Mouse (Mus musculus): ENCODE results near the gene Btbd2. TPM values are rescaled to one million over a fixed set of nuclear protein-coding genes. Genes with fewer than 3 reads are reported as not detected.

Gene Btbd2
- polyA plus RNA-seq, 1 experiment from 2014 or later: 75.0 TPM

DNA sequence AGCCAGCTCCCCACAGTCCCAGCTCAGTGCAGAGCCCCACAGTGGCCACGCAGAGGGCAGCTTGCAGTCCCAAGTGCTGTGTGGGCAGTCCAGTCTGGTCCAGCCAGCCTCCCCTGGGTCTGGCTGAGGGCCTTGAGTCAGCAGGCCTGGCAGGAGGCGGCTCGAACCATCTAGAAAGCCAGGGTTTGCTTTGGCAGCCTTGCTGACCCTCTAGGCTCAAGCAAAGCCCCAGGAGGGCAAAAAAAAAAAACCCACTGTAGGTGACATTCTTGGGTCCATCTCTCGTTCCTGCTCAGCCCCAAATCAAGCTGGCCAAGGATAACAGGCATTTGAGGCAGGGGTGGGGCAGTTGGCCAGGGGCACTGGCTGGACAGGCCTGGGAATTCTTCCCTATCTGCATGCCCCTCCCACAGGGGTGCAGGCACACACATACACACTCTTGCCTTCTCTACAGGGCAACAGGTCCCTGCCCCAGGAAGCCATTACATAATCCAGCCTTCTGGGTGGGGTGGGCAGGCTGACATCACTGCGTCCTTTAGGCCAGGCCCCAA, 17.4 kb upstream of the Btbd2 start:
- peak overlapping the region; percentile 95 for H3K4me3 ChIP-seq (ENCODE audit: low read depth, low read length)
- H3K4me1 ChIP-seq (ENCODE audit: control insufficient read depth, insufficient read depth, low read length): peaks cover 49% of the 10 kb centered on the region
- no peak for ATAC-seq (ENCODE audit: low read depth)
- H3K36me3 ChIP-seq (ENCODE audit: control insufficient read depth, insufficient read depth, low read length): peaks cover 20% of the 10 kb centered on the region
- peak overlapping the region; percentile 93; the same call in 1 of the 2 replicates for H3K9ac ChIP-seq (replicated peaks; ENCODE audit: low read depth, low read length)
- no peak overlapping the region for H3K27ac ChIP-seq (ENCODE audit: low read depth, low read length)
- H3K27me3 ChIP-seq (ENCODE audit: control insufficient read depth, insufficient read depth, low read length): no peaks in the 10 kb centered on the region
- peak overlapping the region; percentile 91 for H3K4me2 ChIP-seq (ENCODE audit: low read depth, low read length)
- WGBS: 68% methylated on average over 5 of the region's 5 CpGs
- no peaks in the 10 kb centered on the region for H3K9me3 ChIP-seq (ENCODE audit: control insufficient read depth, low read length)

DNA sequence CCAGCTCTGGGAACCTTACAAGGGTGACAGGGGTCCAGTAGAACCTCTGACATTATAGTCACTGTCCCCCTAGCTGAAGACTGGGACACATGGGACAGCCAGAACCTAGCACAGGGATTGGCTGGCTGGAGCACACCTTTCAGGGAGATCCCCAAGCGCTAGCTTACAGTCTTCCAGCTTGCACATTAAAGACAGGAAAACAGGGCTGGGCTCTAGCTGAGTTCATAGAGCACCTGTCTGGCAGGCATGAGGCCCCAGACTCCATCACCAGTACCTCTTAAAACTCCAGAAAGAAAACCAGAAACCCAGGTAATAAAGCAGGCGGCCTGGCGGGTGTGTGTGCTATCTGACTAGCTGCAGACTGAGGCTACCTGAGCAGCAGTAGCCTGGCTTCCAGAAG, 16.8 kb upstream of the Btbd2 start:
- Histone ChIP-seq H3K27ac (ENCODE audit: low read depth, low read length) (no peak overlapping the region), H3K4me1 (ENCODE audit: control insufficient read depth, insufficient read depth, low read length) (peaks cover 49% of the 10 kb centered on the region), H3K36me3 (ENCODE audit: control insufficient read depth, insufficient read depth, low read length) (peaks cover 26% of the 10 kb centered on the region), H3K4me3 (ENCODE audit: low read depth, low read length) (0 out of 2 replicates have a peak overlapping the region, but pooled peaks have one; percentile 3), H3K4me2 (ENCODE audit: low read depth, low read length) (peak overlapping the region; percentile 91), H3K9me3 (ENCODE audit: control insufficient read depth, low read length) (no peaks in the 10 kb centered on the region), H3K27me3 (ENCODE audit: control insufficient read depth, insufficient read depth, low read length) (no peaks in the 10 kb centered on the region), H3K9ac (replicated peaks; ENCODE audit: low read depth, low read length) (peak overlapping the region; percentile 93; the same call in 1 of the 2 replicates)
- 95% methylated on average over 3 of the region's 3 CpGs for WGBS
- ATAC-seq (ENCODE audit: low read depth): no peak

DNA sequence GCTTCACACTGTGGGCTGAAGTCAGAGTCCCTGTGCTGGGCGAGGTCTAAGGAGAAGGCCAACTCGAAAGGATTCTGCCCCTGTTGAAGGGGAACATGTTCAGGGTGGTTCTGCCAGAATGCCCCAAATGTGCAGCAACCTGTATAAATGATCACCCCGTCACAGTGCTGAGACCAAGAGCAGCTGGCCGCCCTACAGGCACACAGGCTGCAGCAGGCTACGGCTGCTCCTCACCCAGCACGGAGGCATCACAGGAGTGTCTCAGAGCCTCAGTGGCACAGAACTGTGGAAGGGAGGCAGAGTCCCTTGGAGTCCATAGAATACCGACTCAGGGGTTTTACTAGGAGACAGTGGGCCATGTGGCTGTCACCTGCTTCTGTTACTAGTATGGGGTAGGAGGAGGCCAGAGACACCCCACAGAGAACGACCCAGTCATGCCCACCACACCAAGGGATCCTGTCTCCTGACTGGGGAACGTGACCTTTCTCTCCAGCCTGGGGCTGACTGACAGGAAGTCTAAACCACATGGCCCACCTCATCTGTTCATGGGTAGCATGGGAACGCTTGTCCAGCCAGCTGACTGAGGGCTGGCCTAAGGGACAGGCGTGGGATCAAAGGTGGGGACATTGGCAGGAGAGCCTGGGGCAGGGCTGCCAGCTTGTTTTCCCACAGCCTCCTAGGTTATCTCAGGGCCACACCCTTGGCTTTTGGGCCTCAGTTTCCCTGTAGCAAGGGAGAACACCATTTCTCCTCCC, 15.2 kb upstream of the Btbd2 start:
- H3K9me3 ChIP-seq (ENCODE audit: control insufficient read depth, low read length): no peaks in the 10 kb centered on the region
- peaks cover 34% of the 10 kb centered on the region for H3K4me1 ChIP-seq (ENCODE audit: control insufficient read depth, insufficient read depth, low read length)
- H3K27ac ChIP-seq (ENCODE audit: low read depth, low read length): no peak overlapping the region
- H3K27me3 ChIP-seq (ENCODE audit: control insufficient read depth, insufficient read depth, low read length): no peaks in the 10 kb centered on the region
- no peak overlapping the region; the same call in 1 of the 2 replicates for H3K4me3 ChIP-seq (ENCODE audit: low read depth, low read length)
- 77% methylated on average over 11 of the region's 11 CpGs for WGBS
- H3K36me3 ChIP-seq (ENCODE audit: control insufficient read depth, insufficient read depth, low read length): peaks cover 41% of the 10 kb centered on the region
- H3K4me2 ChIP-seq (ENCODE audit: low read depth, low read length): no peak overlapping the region
- no peak for ATAC-seq (ENCODE audit: low read depth)
- H3K9ac ChIP-seq (replicated peaks; ENCODE audit: low read depth, low read length): peak overlapping the region; percentile 25; the same call in 1 of the 2 replicates

DNA sequence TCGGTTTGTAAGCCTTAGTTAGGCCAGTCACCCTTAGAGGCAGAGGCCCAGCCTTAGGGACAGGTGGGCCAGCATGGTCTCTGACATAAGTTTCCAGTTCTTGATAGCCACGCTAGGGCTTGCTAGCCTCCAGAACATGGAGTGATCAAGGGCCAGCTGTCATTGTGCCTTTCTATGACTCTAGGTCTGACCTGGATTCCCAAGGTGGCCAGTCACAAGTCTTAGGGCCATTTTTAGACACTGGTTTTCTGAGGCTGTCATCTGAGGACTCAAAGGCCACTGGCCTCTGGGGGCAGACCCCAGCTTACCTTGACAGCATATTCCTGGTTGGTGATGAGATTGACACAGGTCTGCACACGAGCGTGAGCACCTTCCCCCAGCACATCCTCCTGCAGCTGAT, 14.4 kb upstream of the Btbd2 start:
- 93% methylated on average over 4 of the region's 4 CpGs for WGBS
- no peak overlapping the region for H3K4me3 ChIP-seq (ENCODE audit: low read depth, low read length)
- ATAC-seq (ENCODE audit: low read depth): no peak

DNA sequence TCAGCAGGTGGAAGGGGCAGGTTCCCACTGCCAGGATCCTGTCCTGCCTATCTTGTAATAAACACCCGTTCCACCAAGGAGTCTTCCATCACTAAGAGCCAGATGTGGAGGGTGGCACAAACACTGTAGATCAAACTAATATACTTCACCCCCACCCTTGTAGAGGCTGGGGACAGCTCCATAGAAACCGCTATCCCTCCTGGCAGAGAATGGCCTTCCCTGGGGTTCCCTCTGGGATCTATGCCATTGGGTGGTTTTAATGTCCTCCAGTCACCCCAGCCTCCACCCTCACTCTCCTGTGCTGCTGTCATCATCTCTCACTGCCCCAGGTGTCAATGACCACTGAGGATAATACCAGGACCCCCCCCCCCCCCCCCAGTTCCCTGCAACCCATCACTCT, 13.7 kb upstream of the Btbd2 start:
- Histone ChIP-seq H3K4me3 (ENCODE audit: low read depth, low read length) (no peak overlapping the region), H3K4me2 (ENCODE audit: low read depth, low read length) (no peak overlapping the region), H3K27ac (ENCODE audit: low read depth, low read length) (no peak overlapping the region), H3K36me3 (ENCODE audit: control insufficient read depth, insufficient read depth, low read length) (peaks cover 55% of the 10 kb centered on the region), H3K27me3 (ENCODE audit: control insufficient read depth, insufficient read depth, low read length) (no peaks in the 10 kb centered on the region), H3K9ac (replicated peaks; ENCODE audit: low read depth, low read length) (no peak overlapping the region; the same call in 1 of the 2 replicates), H3K9me3 (ENCODE audit: control insufficient read depth, low read length) (no peaks in the 10 kb centered on the region), H3K4me1 (ENCODE audit: control insufficient read depth, insufficient read depth, low read length) (peaks cover 32% of the 10 kb centered on the region)
- WGBS: 91% methylated on average over 2 of the region's 2 CpGs
- no peak for ATAC-seq (ENCODE audit: low read depth)

More for the DNA sequence above, 14.4 kb upstream of the Btbd2 start:
- Histone ChIP-seq H3K27me3 (ENCODE audit: control insufficient read depth, insufficient read depth, low read length) (no peaks in the 10 kb centered on the region), H3K4me1 (ENCODE audit: control insufficient read depth, insufficient read depth, low read length) (peaks cover 32% of the 10 kb centered on the region), H3K36me3 (ENCODE audit: control insufficient read depth, insufficient read depth, low read length) (peaks cover 50% of the 10 kb centered on the region), H3K27ac (ENCODE audit: low read depth, low read length) (no peak overlapping the region), H3K9ac (replicated peaks; ENCODE audit: low read depth, low read length) (no peak overlapping the region; the same call in 1 of the 2 replicates), H3K9me3 (ENCODE audit: control insufficient read depth, low read length) (no peaks in the 10 kb centered on the region), H3K4me2 (ENCODE audit: low read depth, low read length) (no peak overlapping the region)

DNA sequence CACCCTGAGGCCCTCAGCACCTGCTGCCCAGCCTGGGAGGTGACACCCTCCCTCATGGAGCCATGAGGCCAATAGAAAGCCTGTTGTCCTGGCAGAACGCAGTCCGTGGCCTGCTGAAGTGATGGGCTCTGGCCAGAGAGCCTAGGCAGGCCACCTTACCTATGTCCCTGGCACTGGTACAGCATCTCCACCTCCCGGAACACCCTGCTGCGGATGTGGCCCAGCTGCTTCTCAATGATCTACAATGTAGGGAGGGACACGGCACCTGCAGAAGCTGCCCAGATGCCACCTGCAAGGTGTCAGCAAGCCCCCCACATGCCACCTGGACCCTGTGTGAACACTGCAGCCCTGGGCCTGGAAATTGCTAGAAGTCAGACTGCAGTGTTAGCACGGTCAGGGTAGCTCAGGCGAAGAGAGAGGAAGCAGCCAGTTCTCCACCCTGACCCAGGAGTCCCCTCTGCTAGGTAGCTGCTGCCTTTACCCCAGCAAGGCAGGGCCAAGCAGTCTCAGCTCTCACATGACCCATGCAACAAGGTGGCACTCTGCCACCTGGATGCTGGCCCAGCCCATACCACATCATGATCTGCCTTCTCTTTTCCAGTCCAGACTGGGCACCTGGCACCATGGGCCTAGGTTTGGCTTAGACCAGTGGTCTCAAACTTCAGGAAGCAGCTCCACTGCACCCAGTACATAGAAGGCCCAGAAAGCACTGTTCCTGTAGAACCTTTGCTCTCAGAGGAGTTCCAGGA, 13.0 kb upstream of the Btbd2 start:
- peaks cover 55% of the 10 kb centered on the region for H3K36me3 ChIP-seq (ENCODE audit: control insufficient read depth, insufficient read depth, low read length)
- 0 out of 2 replicates have a peak overlapping the region, but pooled peaks have one; percentile 35 for H3K27ac ChIP-seq (ENCODE audit: low read depth, low read length)
- no peak for ATAC-seq (ENCODE audit: low read depth)
- WGBS: 93% methylated on average over 7 of the region's 7 CpGs
- no peak overlapping the region for H3K4me3 ChIP-seq (ENCODE audit: low read depth, low read length)
- no peaks in the 10 kb centered on the region for H3K9me3 ChIP-seq (ENCODE audit: control insufficient read depth, low read length)
- H3K9ac ChIP-seq (replicated peaks; ENCODE audit: low read depth, low read length): no peak overlapping the region
- peaks cover 29% of the 10 kb centered on the region for H3K4me1 ChIP-seq (ENCODE audit: control insufficient read depth, insufficient read depth, low read length)
- H3K27me3 ChIP-seq (ENCODE audit: control insufficient read depth, insufficient read depth, low read length): no peaks in the 10 kb centered on the region
- H3K4me2 ChIP-seq (ENCODE audit: low read depth, low read length): no peak overlapping the region

DNA sequence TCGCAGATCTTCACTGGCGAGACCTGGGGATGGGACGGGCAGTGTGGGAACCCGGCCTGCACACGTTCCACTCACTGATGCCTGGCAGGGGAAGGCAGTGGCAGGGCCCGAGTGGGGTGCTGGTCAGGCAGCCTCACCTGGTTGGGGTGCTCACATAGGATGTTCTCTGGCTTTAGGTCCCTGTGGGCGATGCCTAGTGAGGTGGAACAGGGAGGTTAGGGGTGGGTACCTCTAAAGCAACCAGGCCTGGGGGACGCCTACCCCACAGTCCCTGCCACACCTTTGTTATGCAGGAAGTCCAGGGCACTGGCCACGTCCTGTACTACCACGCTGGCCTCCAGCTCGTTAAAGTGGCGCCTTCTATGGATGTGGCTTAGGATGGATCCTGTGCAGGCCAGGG, 12.1 kb upstream of the Btbd2 start:
- WGBS: 90% methylated on average over 12 of the region's 12 CpGs
- ATAC-seq (ENCODE audit: low read depth): no peak
- peaks cover 20% of the 10 kb centered on the region for H3K4me1 ChIP-seq (ENCODE audit: control insufficient read depth, insufficient read depth, low read length)

DNA sequence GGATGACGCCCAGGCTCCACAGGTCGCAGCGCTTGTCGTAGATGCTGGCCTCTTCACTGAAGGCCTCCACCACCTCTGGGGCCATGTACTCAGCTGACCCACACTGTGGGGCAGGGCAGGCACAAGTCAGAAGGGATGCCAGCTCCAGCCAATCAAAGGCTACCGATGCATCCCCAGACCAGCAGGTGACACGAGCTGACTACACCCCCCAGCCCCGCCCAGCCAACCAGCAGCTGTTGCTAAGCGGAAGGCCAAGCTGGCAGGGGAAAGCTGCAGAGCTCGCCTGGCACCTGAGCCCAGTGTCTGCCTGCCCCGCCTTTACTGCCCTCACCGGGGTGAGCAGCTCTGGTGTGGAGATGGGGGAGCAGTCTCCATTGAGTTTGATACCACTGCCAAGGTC, 11.7 kb upstream of the Btbd2 start:
- WGBS: 81% methylated on average over 11 of the region's 11 CpGs
- no peak for ATAC-seq (ENCODE audit: low read depth)
- no peak overlapping the region for H3K9ac ChIP-seq (replicated peaks; ENCODE audit: low read depth, low read length)
- no peaks in the 10 kb centered on the region for H3K9me3 ChIP-seq (ENCODE audit: control insufficient read depth, low read length)
- no peaks in the 10 kb centered on the region for H3K27me3 ChIP-seq (ENCODE audit: control insufficient read depth, insufficient read depth, low read length)
- H3K36me3 ChIP-seq (ENCODE audit: control insufficient read depth, insufficient read depth, low read length): peaks cover 55% of the 10 kb centered on the region
- no peak overlapping the region for H3K27ac ChIP-seq (ENCODE audit: low read depth, low read length)
- H3K4me3 ChIP-seq (ENCODE audit: low read depth, low read length): no peak overlapping the region
- H3K4me2 ChIP-seq (ENCODE audit: low read depth, low read length): no peak overlapping the region
- peaks cover 16% of the 10 kb centered on the region for H3K4me1 ChIP-seq (ENCODE audit: control insufficient read depth, insufficient read depth, low read length)

More for the DNA sequence above, 12.1 kb upstream of the Btbd2 start:
- Histone ChIP-seq H3K4me2 (ENCODE audit: low read depth, low read length) (no peak overlapping the region), H3K27ac (ENCODE audit: low read depth, low read length) (no peak overlapping the region), H3K27me3 (ENCODE audit: control insufficient read depth, insufficient read depth, low read length) (no peaks in the 10 kb centered on the region), H3K9ac (replicated peaks; ENCODE audit: low read depth, low read length) (no peak overlapping the region), H3K36me3 (ENCODE audit: control insufficient read depth, insufficient read depth, low read length) (peaks cover 55% of the 10 kb centered on the region), H3K4me3 (ENCODE audit: low read depth, low read length) (no peak overlapping the region), H3K9me3 (ENCODE audit: control insufficient read depth, low read length) (no peaks in the 10 kb centered on the region)
